Mouse (Mus musculus): ENCODE data around the gene Ppp1r13l. TPM values are rescaled to one million over a fixed set of nuclear protein-coding genes. Genes with fewer than 3 reads are reported as not detected.

Ppp1r13l gene
- polyA plus RNA-seq, 1 experiment from 2014 or later, result 6.6 TPM

DNA sequence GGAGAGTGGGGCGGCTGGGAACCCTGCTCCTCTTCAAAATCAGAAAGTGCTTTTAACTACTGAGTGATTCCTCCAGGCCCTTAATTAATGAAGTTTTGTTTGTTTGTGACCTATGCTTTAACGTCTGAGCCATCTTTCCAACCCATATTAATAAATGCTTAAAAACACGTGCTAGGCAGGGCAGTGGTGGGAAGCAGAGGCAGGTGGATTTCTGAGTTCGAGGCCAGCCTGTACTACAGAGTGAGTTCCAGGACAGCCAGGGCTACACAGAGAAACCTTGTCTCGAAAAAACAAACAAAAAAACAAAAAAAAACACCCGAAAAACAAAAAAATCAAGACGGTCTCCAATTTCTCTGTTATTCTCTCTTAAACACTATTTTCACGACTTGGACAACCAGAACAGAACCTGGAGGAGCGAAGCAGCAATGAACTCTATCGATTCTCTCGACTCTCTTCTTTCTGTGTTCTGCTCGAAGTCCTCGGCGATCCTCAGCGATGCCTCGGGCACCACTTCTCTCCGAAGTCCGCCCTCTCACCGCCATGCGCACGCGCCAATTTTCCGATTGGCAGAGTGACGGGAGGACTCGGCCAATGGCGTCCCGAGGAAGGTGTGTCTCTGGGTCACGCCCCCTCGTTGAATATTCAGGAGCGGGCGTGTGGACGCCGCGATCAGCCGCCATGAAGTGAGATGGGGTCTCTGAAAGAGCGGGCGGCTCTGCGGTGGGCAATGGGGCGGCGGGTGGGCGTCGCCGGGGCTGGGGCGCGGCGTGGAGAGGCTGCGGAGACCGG is 22.0 kb downstream of the Ppp1r13l start, which contains the start of gene Ercc2:
Ercc2 (plus strand) TSS at position 634 of the 789 bp plus-strand sequence.
- Histone ChIP-seq H3K4me3 (ENCODE audit: low read depth, low read length) (peak within 1 kb of the TSS; percentile 86), H3K36me3 (ENCODE audit: control insufficient read depth, insufficient read depth, low read length) (peaks cover 13% of the 10 kb centered on the region), H3K4me1 (ENCODE audit: control insufficient read depth, insufficient read depth, low read length) (peaks cover 4% of the 10 kb centered on the region; the same call in 1 of the 2 replicates), H3K9me3 (ENCODE audit: control insufficient read depth, low read length) (no peaks in the 10 kb centered on the region), H3K27ac (replicated peaks; ENCODE audit: low read depth, low read length) (no peak within 1 kb of the TSS), H3K27me3 (ENCODE audit: control insufficient read depth, insufficient read depth, low read length) (no peaks in the 10 kb centered on the region), H3K9ac (ENCODE audit: low read length) (peak within 1 kb of the TSS; percentile 72), H3K4me2 (ENCODE audit: low read depth, severe bottlenecking) (peak within 1 kb of the TSS; percentile 91)
- DNase-seq (ENCODE audit: low spot score) (peak; percentile 99), ATAC-seq (ENCODE audit: insufficient number of reproducible peaks, low FRiP score, low TSS enrichment, low read depth) (peak; percentile 96)
- 6% methylated on average over 48 of the region's 48 CpGs for WGBS

GRCm38 (mm10) chr7:19382166-19382541 is 22.6 kb downstream of the Ppp1r13l start:
- Histone ChIP-seq H3K9ac (ENCODE audit: low read length) (peak overlapping the region; percentile 72), H3K9me3 (ENCODE audit: control insufficient read depth, low read length) (no peaks in the 10 kb centered on the region), H3K4me2 (ENCODE audit: low read depth, severe bottlenecking) (peak overlapping the region; percentile 91), H3K27me3 (ENCODE audit: control insufficient read depth, insufficient read depth, low read length) (no peaks in the 10 kb centered on the region), H3K4me1 (ENCODE audit: control insufficient read depth, insufficient read depth, low read length) (peaks cover 4% of the 10 kb centered on the region; the same call in 1 of the 2 replicates), H3K36me3 (ENCODE audit: control insufficient read depth, insufficient read depth, low read length) (peaks cover 19% of the 10 kb centered on the region), H3K27ac (replicated peaks; ENCODE audit: low read depth, low read length) (no peak overlapping the region), H3K4me3 (ENCODE audit: low read depth, low read length) (peak overlapping the region; percentile 86)
- ATAC-seq (ENCODE audit: insufficient number of reproducible peaks, low FRiP score, low TSS enrichment, low read depth) (0 out of 2 replicates have a peak, but pooled peaks have one; percentile 11), DNase-seq (ENCODE audit: low spot score) (peak; percentile 43)
- under 1% methylated on average over 37 of the region's 37 CpGs for WGBS

- Histone ChIP-seq H3K4me1 (ENCODE audit: control insufficient read depth, insufficient read depth, low read length) (peaks cover 4% of the 10 kb centered on the region; the same call in 1 of the 2 replicates), H3K9ac (ENCODE audit: low read length) (no peak overlapping the region), H3K36me3 (ENCODE audit: control insufficient read depth, insufficient read depth, low read length) (peaks cover 22% of the 10 kb centered on the region), H3K27me3 (ENCODE audit: control insufficient read depth, insufficient read depth, low read length) (no peaks in the 10 kb centered on the region), H3K4me3 (ENCODE audit: low read depth, low read length) (no peak overlapping the region), H3K4me2 (ENCODE audit: low read depth, severe bottlenecking) (no peak overlapping the region), H3K27ac (replicated peaks; ENCODE audit: low read depth, low read length) (no peak overlapping the region), H3K9me3 (ENCODE audit: control insufficient read depth, low read length) (no peaks in the 10 kb centered on the region)
- DNase-seq (ENCODE audit: low spot score) (no peak), ATAC-seq (ENCODE audit: insufficient number of reproducible peaks, low FRiP score, low TSS enrichment, low read depth) (no peak)
- 88% methylated on average over 9 of the region's 9 CpGs for WGBS
These were observed 24.2 kb downstream of the Ppp1r13l start for GRCm38 (mm10) chr7:19383708-19384107.

DNA sequence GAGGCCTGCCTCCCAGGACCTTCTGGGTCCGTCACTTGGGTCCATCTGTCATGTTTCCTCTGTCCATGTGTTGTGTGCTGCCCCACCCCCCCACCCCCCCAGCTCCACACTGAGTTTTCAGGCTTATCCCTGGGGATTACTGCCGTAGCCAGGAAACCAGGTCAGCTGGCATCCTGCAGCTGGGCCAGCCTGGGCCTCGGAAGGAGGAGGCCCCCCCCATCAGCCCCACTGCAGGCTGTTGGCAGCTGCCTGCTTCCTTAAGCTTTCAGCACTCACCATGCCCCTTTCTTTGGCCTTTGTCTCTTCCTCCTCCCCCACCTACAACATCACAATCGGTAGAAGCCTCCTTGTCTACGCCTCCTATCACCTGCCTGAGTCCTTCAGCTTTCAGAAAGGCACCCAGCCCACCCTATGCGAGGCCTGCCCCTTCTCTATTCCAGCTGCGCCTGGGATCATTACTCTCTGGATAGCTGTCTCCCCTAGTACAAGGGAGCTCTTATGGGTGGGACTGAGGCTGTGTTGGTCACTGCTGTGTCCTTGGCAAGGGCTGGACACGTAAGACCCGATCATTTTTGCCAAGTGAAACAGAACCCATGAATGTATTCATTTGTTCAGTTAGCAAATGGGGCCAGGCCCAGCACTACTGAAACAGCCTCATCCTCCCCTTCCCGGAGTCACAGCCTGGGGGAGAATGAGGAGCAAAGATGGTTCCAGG is 29.3 kb downstream of the Ppp1r13l start:
- DNase-seq (ENCODE audit: low spot score) (no peak), ATAC-seq (ENCODE audit: insufficient number of reproducible peaks, low FRiP score, low TSS enrichment, low read depth) (no peak)
- peaks cover 38% of the 10 kb centered on the region for H3K36me3 ChIP-seq (ENCODE audit: control insufficient read depth, insufficient read depth, low read length)
- no peak overlapping the region for H3K27ac ChIP-seq (replicated peaks; ENCODE audit: low read depth, low read length)
- H3K4me2 ChIP-seq (ENCODE audit: low read depth, severe bottlenecking), result no peak overlapping the region
- H3K4me3 ChIP-seq (ENCODE audit: low read depth, low read length), result no peak overlapping the region
- no peaks in the 10 kb centered on the region for H3K9me3 ChIP-seq (ENCODE audit: control insufficient read depth, low read length)
- 85% methylated on average over 10 of the region's 10 CpGs for WGBS
- no peaks in the 10 kb centered on the region for H3K4me1 ChIP-seq (ENCODE audit: control insufficient read depth, insufficient read depth, low read length)
- H3K27me3 ChIP-seq (ENCODE audit: control insufficient read depth, insufficient read depth, low read length), result no peaks in the 10 kb centered on the region
- no peak overlapping the region for H3K9ac ChIP-seq (ENCODE audit: low read length)

DNA sequence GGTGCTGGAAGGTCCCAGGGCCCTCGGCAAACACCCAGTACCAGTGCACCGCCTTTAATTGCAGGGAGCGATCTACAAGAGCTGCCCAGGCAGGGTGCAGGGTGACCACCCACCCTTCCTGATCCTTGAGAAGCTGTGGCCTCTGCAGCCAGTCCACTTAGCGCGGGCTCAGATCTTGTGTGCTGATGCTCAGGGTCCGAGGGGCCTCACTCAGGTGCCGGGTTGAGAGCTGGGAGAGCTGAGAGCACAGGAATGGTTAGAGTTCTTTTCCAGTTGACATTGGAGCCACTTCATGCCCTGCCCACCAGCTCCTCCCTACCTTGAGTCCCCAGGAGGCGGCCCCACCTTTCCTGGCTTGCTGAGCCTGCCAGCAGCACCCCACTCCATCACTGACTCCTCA is 34.9 kb downstream of the Ppp1r13l start:
- 91% methylated on average over 8 of the region's 8 CpGs for WGBS
- H3K4me1 ChIP-seq (ENCODE audit: control insufficient read depth, insufficient read depth, low read length), result 0 out of 2 replicates have a peak, but pooled peaks cover 2% of the 10 kb centered on the region
- no peaks in the 10 kb centered on the region for H3K9me3 ChIP-seq (ENCODE audit: control insufficient read depth, low read length)

GRCm38 (mm10) chr7:19399496-19400280 is 40.1 kb downstream of the Ppp1r13l start:
- Histone ChIP-seq H3K9me3 (ENCODE audit: control insufficient read depth, low read length) (0 out of 2 replicates have a peak, but pooled peaks cover 3% of the 10 kb centered on the region), H3K4me1 (ENCODE audit: control insufficient read depth, insufficient read depth, low read length) (0 out of 2 replicates have a peak, but pooled peaks cover 5% of the 10 kb centered on the region), H3K4me3 (ENCODE audit: low read depth, low read length) (peak overlapping the region; percentile 19; the same call in 1 of the 2 replicates), H3K9ac (ENCODE audit: low read length) (0 out of 2 replicates have a peak overlapping the region, but pooled peaks have one; percentile 18), H3K4me2 (ENCODE audit: low read depth, severe bottlenecking) (peak overlapping the region; percentile 59), H3K36me3 (ENCODE audit: control insufficient read depth, insufficient read depth, low read length) (peaks cover 7% of the 10 kb centered on the region; the same call in 1 of the 2 replicates), H3K27me3 (ENCODE audit: control insufficient read depth, insufficient read depth, low read length) (peaks cover 34% of the 10 kb centered on the region), H3K27ac (replicated peaks; ENCODE audit: low read depth, low read length) (no peak overlapping the region)
- 2% methylated on average over 26 of the region's 27 CpGs for WGBS
- DNase-seq (ENCODE audit: low spot score) (peak; percentile 60), ATAC-seq (ENCODE audit: insufficient number of reproducible peaks, low FRiP score, low TSS enrichment, low read depth) (no peak)

More for the DNA sequence above, 34.9 kb downstream of the Ppp1r13l start:
- ATAC-seq (ENCODE audit: insufficient number of reproducible peaks, low FRiP score, low TSS enrichment, low read depth) (no peak), DNase-seq (ENCODE audit: low spot score) (no peak)
- peaks cover 31% of the 10 kb centered on the region for H3K36me3 ChIP-seq (ENCODE audit: control insufficient read depth, insufficient read depth, low read length)
- peaks cover 4% of the 10 kb centered on the region for H3K27me3 ChIP-seq (ENCODE audit: control insufficient read depth, insufficient read depth, low read length)
- H3K27ac ChIP-seq (replicated peaks; ENCODE audit: low read depth, low read length), result no peak overlapping the region
- H3K4me2 ChIP-seq (ENCODE audit: low read depth, severe bottlenecking), result no peak overlapping the region
- no peak overlapping the region for H3K9ac ChIP-seq (ENCODE audit: low read length)
- H3K4me3 ChIP-seq (ENCODE audit: low read depth, low read length), result no peak overlapping the region

DNA sequence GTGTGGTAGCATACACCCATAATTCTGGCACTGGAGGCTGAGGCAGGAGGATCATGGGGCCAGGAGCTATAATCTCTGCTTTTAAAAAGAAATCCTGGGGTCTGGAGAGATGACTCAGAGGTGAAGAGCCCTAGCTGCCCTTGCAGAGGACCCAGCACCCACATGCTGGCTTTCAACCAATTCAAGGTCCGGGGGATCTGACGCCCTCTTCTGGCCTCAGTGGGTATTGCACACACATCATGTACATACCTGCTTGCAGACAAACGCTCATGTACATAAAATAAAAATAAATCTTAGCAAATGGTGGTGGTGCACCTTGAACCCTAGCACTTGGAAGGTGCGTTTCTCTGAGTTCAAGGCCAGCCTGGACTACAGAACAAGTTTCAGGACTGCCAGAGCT is 41.4 kb downstream of the Ppp1r13l start:
- DNase-seq (ENCODE audit: low spot score), result no peak
- 0 out of 2 replicates have a peak, but pooled peaks cover 5% of the 10 kb centered on the region for H3K4me1 ChIP-seq (ENCODE audit: control insufficient read depth, insufficient read depth, low read length)
- H3K27me3 ChIP-seq (ENCODE audit: control insufficient read depth, insufficient read depth, low read length), result peaks cover 36% of the 10 kb centered on the region
- H3K4me2 ChIP-seq (ENCODE audit: low read depth, severe bottlenecking), result no peak overlapping the region
- no peak overlapping the region for H3K27ac ChIP-seq (replicated peaks; ENCODE audit: low read depth, low read length)
- WGBS, result 89% methylated on average over 4 of the region's 4 CpGs
- no peak overlapping the region for H3K4me3 ChIP-seq (ENCODE audit: low read depth, low read length)
- H3K9ac ChIP-seq (ENCODE audit: low read length), result no peak overlapping the region
- 0 out of 2 replicates have a peak, but pooled peaks cover 3% of the 10 kb centered on the region for H3K9me3 ChIP-seq (ENCODE audit: control insufficient read depth, low read length)
- ATAC-seq (ENCODE audit: insufficient number of reproducible peaks, low FRiP score, low TSS enrichment, low read depth), result no peak
- H3K36me3 ChIP-seq (ENCODE audit: control insufficient read depth, insufficient read depth, low read length), result no peaks in the 10 kb centered on the region
